13 mouse cellular contexts compared by ENCODE assay signal in the genomic region with DNA sequence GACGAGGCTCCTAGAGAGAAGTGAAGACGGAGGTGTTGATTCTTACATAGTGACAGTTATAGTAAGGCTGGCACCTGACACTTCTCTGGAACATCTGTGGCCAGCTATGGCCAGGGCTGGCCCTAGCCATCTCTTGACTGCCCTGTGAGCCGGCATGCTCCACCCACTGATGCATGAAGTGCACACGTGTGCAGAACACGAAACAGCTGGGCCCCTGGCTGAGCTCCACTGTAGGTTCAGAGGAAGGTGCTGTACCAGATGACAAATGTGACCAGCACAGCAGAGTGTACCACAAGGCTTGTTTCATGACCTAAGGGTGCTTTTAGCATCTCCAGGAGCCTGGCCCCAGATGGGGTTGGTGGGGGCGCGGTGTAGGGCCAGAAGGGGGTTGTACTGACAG. TPM values are rescaled to one million over a fixed set of nuclear protein-coding genes. Genes with fewer than 3 reads are reported as not detected.
A peak's percentile ranks its signal among the peaks of the same experiment; 100 is the strongest.
DNase-seq lines count a peak whose midpoint lies in the region; ATAC-seq and TF ChIP-seq lines count a peak whose summit lies in the region.
"Had no signal": no experiment of that assay in that cellular context is flagged by ENCODE, and none has a peak within 500 bp of the region (broad histone marks: within the 10 kb centered on the region; RNA-seq: fewer than 3 reads in every experiment).

No protein-coding gene starts in this region.

- H3K36me3 ChIP-seq in neural tube, embryonic 15.5 days: no peaks in the 10 kb centered on the region
- H3K36me3 ChIP-seq in lung, embryonic 16.5 days (ENCODE audit: control insufficient read depth, insufficient read depth, low read length): no peaks in the 10 kb centered on the region
- no peaks in the 10 kb centered on the region for H3K36me3 ChIP-seq in stomach, postnatal 0 days (ENCODE audit: control insufficient read depth, insufficient read depth, low read length)
- H3K36me3 ChIP-seq: G1E; hindbrain, embryonic 13.5 days had no signal

- no peak overlapping the region for H3K4me2 ChIP-seq in neural tube, embryonic 15.5 days
- no peak overlapping the region for H3K4me2 ChIP-seq in lung, embryonic 16.5 days (ENCODE audit: low read depth, low read length)
- H3K4me2 ChIP-seq in stomach, postnatal 0 days (replicated peaks; ENCODE audit: low read depth): peak overlapping the region; percentile 54
- H3K4me2 ChIP-seq: hindbrain, embryonic 13.5 days had no signal

- H3K4me3 ChIP-seq in gastrocnemius, adult 2 months: peak overlapping the region; percentile 70
- H3K4me3 ChIP-seq in neural tube, embryonic 15.5 days (replicated peaks): no peak overlapping the region
- no peak overlapping the region for H3K4me3 ChIP-seq in lung, embryonic 16.5 days (ENCODE audit: low read length)
- H3K4me3 ChIP-seq in stomach, postnatal 0 days (ENCODE audit: low read depth, low read length): peak overlapping the region; percentile 48
- H3K4me3 ChIP-seq: hindbrain, embryonic 13.5 days had no signal

- H3K27me3 ChIP-seq in neural tube, embryonic 15.5 days (replicated peaks): peaks cover 32% of the 10 kb centered on the region
- peaks cover 31% of the 10 kb centered on the region for H3K27me3 ChIP-seq in lung, embryonic 16.5 days (ENCODE audit: control insufficient read depth, insufficient read depth, low read depth, low read length)
- no peaks in the 10 kb centered on the region for H3K27me3 ChIP-seq in stomach, postnatal 0 days (ENCODE audit: control insufficient read depth, insufficient read depth, low read length)

- DNase-seq in gastrocnemius, adult 2 months: no peak
- DNase-seq in gastrocnemius, adult 8-10 months (ENCODE audit: low spot score in 2 of 2): no peak
- DNase-seq in neural tube, embryonic 10.5 days (ENCODE audit: extremely low spot score, low spot score): peak; percentile 46
- DNase-seq in stomach, postnatal 0 days (ENCODE audit: low spot score): no peak
- DNase-seq in gastrocnemius, postnatal 14 days: no peak
- DNase-seq in adrenal gland, adult 2 months: no peak
- DNase-seq: cerebellum, postnatal 10 days; left cerebral cortex, postnatal 4 days had no signal

- H3K9me3 ChIP-seq in neural tube, embryonic 15.5 days (replicated peaks): no peaks in the 10 kb centered on the region
- no peaks in the 10 kb centered on the region for H3K9me3 ChIP-seq in lung, embryonic 16.5 days (ENCODE audit: control insufficient read depth, low read length)
- H3K9me3 ChIP-seq in stomach, postnatal 0 days (ENCODE audit: control insufficient read depth, low read length): no peaks in the 10 kb centered on the region
- H3K9me3 ChIP-seq: G1E; hindbrain, embryonic 13.5 days had no signal

- TF ChIP-seq CTCF in gastrocnemius, adult 2 months (IDR thresholded peaks at IDR 0.05): no peak
- TF ChIP-seq CTCF in stomach, postnatal 0 days (IDR thresholded peaks at IDR 0.05; ENCODE audit: low read depth): no peak

- WGBS in neural tube, embryonic 15.5 days: 81% methylated on average over 7 of the region's 7 CpGs
- WGBS in lung, embryonic 16.5 days: 35% methylated on average over 7 of the region's 7 CpGs
- 39% methylated on average over 7 of the region's 7 CpGs for WGBS in stomach, postnatal 0 days

- TF ChIP-seq EP300 in stomach, postnatal 0 days (optimal IDR thresholded peaks at IDR 0.05): no peak

- intact Hi-C loops in gastrocnemius, adult 2 months (cut with DNase I): no loop called here
- intact Hi-C loops in gastrocnemius, postnatal 14 days (cut with DNase I; ENCODE audit: low total_unique reads): loop anchor here (5.0 kb wide), 1 partner anchor 78 kb away; no protein-coding TSS in a partner anchor

- peaks cover 12% of the 10 kb centered on the region for H3K4me1 ChIP-seq in neural tube, embryonic 15.5 days
- peaks cover 4% of the 10 kb centered on the region for H3K4me1 ChIP-seq in lung, embryonic 16.5 days (replicated peaks; ENCODE audit: control insufficient read depth, insufficient read depth, low read length)
- no peaks in the 10 kb centered on the region for H3K4me1 ChIP-seq in stomach, postnatal 0 days (replicated peaks; ENCODE audit: control insufficient read depth, insufficient read depth)

- ATAC-seq in neural tube, embryonic 15.5 days (ENCODE audit: low FRiP score): no peak
- ATAC-seq in lung, embryonic 16.5 days (ENCODE audit: low read depth): peak; percentile 35
- ATAC-seq in stomach, postnatal 0 days (ENCODE audit: low FRiP score, low TSS enrichment): no peak

- no peak overlapping the region for H3K9ac ChIP-seq in neural tube, embryonic 15.5 days (replicated peaks)
- no peak overlapping the region for H3K9ac ChIP-seq in lung, embryonic 16.5 days (ENCODE audit: low read length)
- H3K9ac ChIP-seq in stomach, postnatal 0 days (ENCODE audit: low read length): peak overlapping the region; percentile 45
- H3K9ac ChIP-seq: hindbrain, embryonic 13.5 days had no signal

- peak overlapping the region; percentile 58 for H3K27ac ChIP-seq in gastrocnemius, adult 2 months
- H3K27ac ChIP-seq in neural tube, embryonic 15.5 days (replicated peaks): no peak overlapping the region
- no peak overlapping the region for H3K27ac ChIP-seq in lung, embryonic 16.5 days (ENCODE audit: low read length)
- H3K27ac ChIP-seq in stomach, postnatal 0 days (replicated peaks): no peak overlapping the region
- H3K27ac ChIP-seq: hindbrain, embryonic 13.5 days had no signal

RNA-seq across cellular contexts. Expression of gene Crispld2, which starts 1.9 kb away (rescaled TPM):
- 10 to 100 TPM in 1 of 2 experiments, 1 to 10 TPM in 1; 9.5 to 19.6 TPM for total RNA-seq in gastrocnemius, adult 2 months (2021)
- 10 to 100 TPM in 1 of 4 experiments, 1 to 10 TPM in 3; 5.3 to 13.6 (median 8.1) TPM for total RNA-seq in gastrocnemius, adult 8-10 months (2022)
- 2.6 and 5.8 TPM in 2 replicates for polyA plus RNA-seq in neural tube, embryonic 15.5 days (2015; fragmentation: Nextera tagmentation; extraction: Ambion mirVana)
- 8.4 and 9.3 TPM in 2 replicates for polyA plus RNA-seq in lung, embryonic 16.5 days (2015; fragmentation: Nextera tagmentation; extraction: Ambion mirVana)
- 29.2 and 29.6 TPM in 2 replicates for polyA plus RNA-seq in stomach, postnatal 0 days (2015; fragmentation: Nextera tagmentation; extraction: Ambion mirVana)
- total RNA-seq in gastrocnemius, postnatal 14 days (2021): 1 to 10 TPM; 5.7 to 5.9 TPM
- total RNA-seq in adrenal gland, adult 2 months (2021): 10 to 100 TPM; 15.5 to 19.5 TPM
- 17.6 and 20.4 TPM in 2 replicates for polyA plus RNA-seq in adrenal gland, adult 2 months (2012; rRNA removed)
- total RNA-seq: monocyte, adult 5-6 weeks had no signal

Comparison
In these comparisons a context has a peak if more than half of its experiments do, and no peak if none do; other contexts are left out.
1. H3K4me3 ChIP-seq: peak in gastrocnemius, adult 2 months (single experiment) and stomach, postnatal 0 days (single experiment); none in neural tube, embryonic 15.5 days (single experiment) and lung, embryonic 16.5 days (single experiment).